In genomic region chr2:19049877-19050731, GRCm38 (mm10) we compare ENCODE assay signal across 10 mouse cellular contexts. TPM values are rescaled to one million over a fixed set of nuclear protein-coding genes. Genes with fewer than 3 reads are reported as not detected.
DNase-seq lines count a peak whose midpoint lies in the region; ATAC-seq and TF ChIP-seq lines count a peak whose summit lies in the region.
"Had no signal": no experiment of that assay in that cellular context is flagged by ENCODE, and none has a peak within 500 bp of the region (broad histone marks: within the 10 kb centered on the region; RNA-seq: fewer than 3 reads in every experiment).

No protein-coding gene starts in this region.

- H3K27me3 ChIP-seq in kidney, embryonic 15.5 days: no peaks in the 10 kb centered on the region
- no peaks in the 10 kb centered on the region for H3K27me3 ChIP-seq in CH12.LX (replicated peaks)
- H3K27me3 ChIP-seq in midbrain, embryonic 13.5 days: no peaks in the 10 kb centered on the region
- H3K27me3 ChIP-seq: hindbrain, embryonic 15.5 days had no signal

- no peak overlapping the region for H3K4me3 ChIP-seq in kidney, embryonic 15.5 days (replicated peaks)
- H3K4me3 ChIP-seq in CH12.LX (replicated peaks in 1 of 3; ENCODE audit: low read depth in 2 of 3, low read length in 2 of 3, poor library complexity in 1 of 3): peak overlapping the region in 1 of 3 experiments; percentile 12
- no peak overlapping the region for H3K4me3 ChIP-seq in midbrain, embryonic 13.5 days (replicated peaks)
- H3K4me3 ChIP-seq: hindbrain, embryonic 15.5 days had no signal

- DNase-seq in kidney, postnatal 14 days: no peak
- no peak for DNase-seq in CH12.LX (ENCODE audit: extremely low read depth)
- DNase-seq in induced T-regulatory cell, adult 2 months (ENCODE audit: low read depth): peak; percentile 37
- peak; percentile 5 to 54 for DNase-seq in monocyte, adult 2 months (ENCODE audit: low read depth in 1 of 2, low spot score in 2 of 2)
- DNase-seq in adrenal gland, adult 8-10 months: no peak
- DNase-seq in retina, embryonic 14.5 days (ENCODE audit: low spot score): no peak
- DNase-seq: cerebellum, adult 11-12 months had no signal

- in situ Hi-C loops in CH12.LX (cut with MboI; ENCODE audit: low pct_ligation_motif_present, low pct_unique_long_range_greater_than_20kb, low sequenced_read_pairs): no loop called here

- TF ChIP-seq CTCF in CH12.LX (conservative IDR thresholded peaks at IDR 0.05 in 1 of 2, IDR thresholded peaks at IDR 0.05 in 1 of 2; ENCODE audit: low read depth in 2 of 2, low read length in 2 of 2): no peak

- no peak for TF ChIP-seq RAD21 in CH12.LX (IDR thresholded peaks at IDR 0.05; ENCODE audit: low read depth, low read length)

- dilution Hi-C loops in CH12.LX (cut with MboI; ENCODE audit: extremely low pct_ligation_motif_present, extremely low pct_unique_long_range_greater_than_20kb, low sequenced_read_pairs): no loop called here

- H3K9ac ChIP-seq in kidney, embryonic 15.5 days: no peak overlapping the region
- peak overlapping the region; percentile 34 for H3K9ac ChIP-seq in CH12.LX (ENCODE audit: insufficient read depth, low read depth)
- H3K9ac ChIP-seq in midbrain, embryonic 13.5 days (replicated peaks): no peak overlapping the region
- H3K9ac ChIP-seq: hindbrain, embryonic 15.5 days had no signal

- TF ChIP-seq POLR2A in CH12.LX (IDR thresholded peaks at IDR 0.05; ENCODE audit: low read depth, low read length): no peak

- peak overlapping the region; percentile 59; the same call in 1 of the 2 replicates for H3K27ac ChIP-seq in kidney, embryonic 15.5 days
- H3K27ac ChIP-seq in CH12.LX (ENCODE audit: insufficient read depth, low read depth): no peak overlapping the region
- no peak overlapping the region for H3K27ac ChIP-seq in midbrain, embryonic 13.5 days
- H3K27ac ChIP-seq: hindbrain, embryonic 15.5 days had no signal

- no peaks in the 10 kb centered on the region for H3K36me3 ChIP-seq in kidney, embryonic 15.5 days
- no peaks in the 10 kb centered on the region for H3K36me3 ChIP-seq in CH12.LX (replicated peaks in 1 of 2; ENCODE audit: control insufficient read depth in 1 of 2, insufficient read depth in 1 of 2, low read length in 1 of 2)
- no peaks in the 10 kb centered on the region for H3K36me3 ChIP-seq in midbrain, embryonic 13.5 days
- H3K36me3 ChIP-seq: hindbrain, embryonic 15.5 days had no signal

- no peak overlapping the region for H3K4me2 ChIP-seq in kidney, embryonic 15.5 days
- H3K4me2 ChIP-seq in CH12.LX (ENCODE audit: insufficient read depth, low read depth, poor library complexity, severe bottlenecking): peak overlapping the region; percentile 95
- no peak overlapping the region for H3K4me2 ChIP-seq in midbrain, embryonic 13.5 days (replicated peaks)
- H3K4me2 ChIP-seq: hindbrain, embryonic 15.5 days had no signal

- 0 out of 2 replicates have a peak, but pooled peaks have one; percentile 33 for ATAC-seq in kidney, embryonic 15.5 days (replicated peaks; ENCODE audit: low FRiP score)
- ATAC-seq in midbrain, embryonic 13.5 days: no peak

- TF ChIP-seq EP300 in CH12.LX (IDR thresholded peaks at IDR 0.05; ENCODE audit: low read length): no peak

- H3K4me1 ChIP-seq in kidney, embryonic 15.5 days: 0 out of 2 replicates have a peak, but pooled peaks cover 4% of the 10 kb centered on the region
- H3K4me1 ChIP-seq in CH12.LX (ENCODE audit: control insufficient read depth in 1 of 2, insufficient read depth in 2 of 2): peaks cover 6 to 17% of the 10 kb centered on the region in 2 experiments
- no peaks in the 10 kb centered on the region for H3K4me1 ChIP-seq in midbrain, embryonic 13.5 days (replicated peaks)
- H3K4me1 ChIP-seq: hindbrain, embryonic 15.5 days had no signal

- no peaks in the 10 kb centered on the region for H3K9me3 ChIP-seq in kidney, embryonic 15.5 days (replicated peaks)
- H3K9me3 ChIP-seq in CH12.LX (replicated peaks; ENCODE audit: low read length): no peaks in the 10 kb centered on the region
- no peaks in the 10 kb centered on the region for H3K9me3 ChIP-seq in midbrain, embryonic 13.5 days
- H3K9me3 ChIP-seq: hindbrain, embryonic 15.5 days had no signal

- WGBS in kidney, embryonic 15.5 days: 47% methylated on average over 18 of the region's 18 CpGs
- WGBS in midbrain, embryonic 13.5 days: 85% methylated on average over 18 of the region's 18 CpGs

- H3K79me2 ChIP-seq in CH12.LX (replicated peaks; ENCODE audit: control insufficient read depth, extremely low read depth, insufficient read depth, poor library complexity, severe bottlenecking): no peaks in the 10 kb centered on the region

TF ChIP-seq in CH12.LX, 34 proteins besides CTCF, POLR2A, EP300 and RAD21:
- TF ChIP-seq RCOR1 (conservative IDR thresholded peaks at IDR 0.05; ENCODE audit: low read depth, low read length): no peak
- peak; percentile 60; the same call in 1 of the 2 replicates for TF ChIP-seq MXI1 (IDR thresholded peaks at IDR 0.05; ENCODE audit: low read depth, low read length)
- no peak for TF ChIP-seq USF1 (IDR thresholded peaks at IDR 0.05; ENCODE audit: low read depth, low read length)
- no peak for TF ChIP-seq BHLHE40 (IDR thresholded peaks at IDR 0.05; ENCODE audit: low read depth, low read length)
- no peak for TF ChIP-seq SIN3A (IDR thresholded peaks at IDR 0.05; ENCODE audit: low read length)
- TF ChIP-seq ETS1 (conservative IDR thresholded peaks at IDR 0.05; ENCODE audit: low read depth, low read length): no peak
- no peak for TF ChIP-seq ZNF384 (IDR thresholded peaks at IDR 0.05; ENCODE audit: low read depth, low read length)
- TF ChIP-seq GABPA (IDR thresholded peaks at IDR 0.05; ENCODE audit: insufficient replicate concordance, low read depth, low read length): no peak
- peak; percentile 45; the same call in 1 of the 2 replicates for TF ChIP-seq MAX (IDR thresholded peaks at IDR 0.05; ENCODE audit: low read length)

RNA-seq across cellular contexts. Expression of gene 4930426L09Rik, which starts 52.0 kb away (rescaled TPM):
- polyA plus RNA-seq in kidney, embryonic 15.5 days (2015; fragmentation: Nextera tagmentation; extraction: Ambion mirVana): 0.27 and 0.33 TPM in 2 replicates
- total RNA-seq in CH12.LX (2012; rRNA removed) (0.25 and 0.30 TPM in 2 replicates), CH12.LX (2014; rRNA removed) (0.22 and 0.26 TPM in 2 replicates)
- 0.16 and 0.31 TPM in 2 replicates for polyA plus RNA-seq in CH12.LX (2012; ENCODE audit: insufficient read length, low read depth)
- 1 to 10 TPM in 1 of 4 experiments, under 1 TPM in 3; 0.23 to 1.2 (median 0.79) TPM for total RNA-seq in adrenal gland, adult 8-10 months (2022)
- polyA plus RNA-seq in midbrain, embryonic 13.5 days (2015; fragmentation: Nextera tagmentation; extraction: Ambion mirVana): 0.32 and 0.58 TPM in 2 replicates

RNA-seq across cellular contexts. Expression of gene Pip4k2a, which starts 52.2 kb away (rescaled TPM):
- polyA plus RNA-seq in kidney, embryonic 15.5 days (2015; fragmentation: Nextera tagmentation; extraction: Ambion mirVana): 13.2 TPM in 2 replicates
- 6.6 and 6.8 TPM in 2 replicates for total RNA-seq in CH12.LX (2012; rRNA removed)
- total RNA-seq in CH12.LX (2014; rRNA removed): 17.9 and 20.8 TPM in 2 replicates
- polyA plus RNA-seq in CH12.LX (2012; ENCODE audit: insufficient read length, low read depth): 52.9 and 84.7 TPM in 2 replicates
- total RNA-seq in adrenal gland, adult 8-10 months (2022): 10 to 100 TPM; 35.3 to 46.5 (median 39.4) TPM
- polyA plus RNA-seq in midbrain, embryonic 13.5 days (2015; fragmentation: Nextera tagmentation; extraction: Ambion mirVana): 8.0 and 8.3 TPM in 2 replicates

Comparison
In these comparisons a context has a peak if more than half of its experiments do, and no peak if none do; other contexts are left out.
1. DNase-seq: peak in induced T-regulatory cell, adult 2 months (single experiment) and monocyte, adult 2 months (2 of 2); none in kidney, postnatal 14 days (single experiment), CH12.LX (single experiment), adrenal gland, adult 8-10 months (single experiment) and retina, embryonic 14.5 days (single experiment).